19 mouse cellular contexts compared by ENCODE assay signal in genomic region chr6:146390159-146390558, GRCm38 (mm10).
DNase-seq lines count a peak whose midpoint lies in the region; ATAC-seq and TF ChIP-seq lines count a peak whose summit lies in the region.
"Had no signal": no experiment of that assay in that cellular context is flagged by ENCODE, and none has a peak within 500 bp of the region (broad histone marks: within the 10 kb centered on the region; RNA-seq: fewer than 3 reads in every experiment).

No protein-coding gene starts in this region.

- 91% methylated on average over 4 of the region's 4 CpGs for WGBS in heart, postnatal 0 days
- WGBS in heart, embryonic 11.5 days (ENCODE audit: insufficient replicate concordance): 74% methylated on average over 4 of the region's 4 CpGs
- WGBS in lung, embryonic 14.5 days: 85% methylated on average over 4 of the region's 4 CpGs

- ATAC-seq in heart, postnatal 0 days (ENCODE audit: insufficient read depth, low read depth): no peak
- no peak for ATAC-seq in heart, embryonic 11.5 days (replicated peaks; ENCODE audit: insufficient number of reproducible peaks, low FRiP score, low TSS enrichment)
- ATAC-seq in lung, embryonic 14.5 days (ENCODE audit: insufficient read depth): no peak
- ATAC-seq: forebrain, embryonic 16.5 days; hindbrain, embryonic 16.5 days had no signal

- DNase-seq in heart, postnatal 0 days (ENCODE audit: low spot score): no peak
- no peak for DNase-seq in lung, embryonic 14.5 days
- DNase-seq in lung, adult 18-20 months: no peak
- DNase-seq in c-Kit-positive CD71-positive TER-119-positive erythroid progenitor cells, embryonic 14.5 days (ENCODE audit: low spot score): no peak
- DNase-seq in left cerebral cortex, adult 9 months (ENCODE audit: low spot score in 2 of 2): no peak
- DNase-seq: adrenal gland, adult 2 months; cerebellum, postnatal 10 days; heart, postnatal 4 days; kidney, adult 2 months; kidney, postnatal 36 days; lung, postnatal 4 days; right cerebral cortex, postnatal 25 days had no signal

- no peaks in the 10 kb centered on the region for H3K9me3 ChIP-seq in heart, postnatal 0 days (replicated peaks; ENCODE audit: control insufficient read depth, low read length)
- 0 out of 2 replicates have a peak, but pooled peaks cover 2% of the 10 kb centered on the region for H3K9me3 ChIP-seq in heart, embryonic 11.5 days (replicated peaks; ENCODE audit: control insufficient read depth, low read length)
- H3K9me3 ChIP-seq in lung, embryonic 14.5 days (ENCODE audit: low read depth, low read length): no peaks in the 10 kb centered on the region
- H3K9me3 ChIP-seq in ES-Bruce4 (replicated peaks; ENCODE audit: control insufficient read depth, insufficient read depth, low read length, poor library complexity, severe bottlenecking): no peaks in the 10 kb centered on the region; the same call in 1 of the 2 replicates
- H3K9me3 ChIP-seq: embryonic facial prominence, embryonic 12.5 days had no signal

- H3K4me1 ChIP-seq in heart, postnatal 0 days (ENCODE audit: control insufficient read depth, insufficient read depth): no peaks in the 10 kb centered on the region
- H3K4me1 ChIP-seq in heart, embryonic 11.5 days (ENCODE audit: control insufficient read depth, insufficient read depth, low read length): peaks cover 6% of the 10 kb centered on the region; the same call in 1 of the 2 replicates
- no peaks in the 10 kb centered on the region for H3K4me1 ChIP-seq in lung, embryonic 14.5 days (ENCODE audit: insufficient read depth)
- H3K4me1 ChIP-seq in ES-Bruce4 (ENCODE audit: control insufficient read depth, insufficient read depth, low read length): no peaks in the 10 kb centered on the region
- H3K4me1 ChIP-seq in bone marrow macrophage, adult 2 months (ENCODE audit: control insufficient read depth, insufficient read depth, low read length): peaks cover 2% of the 10 kb centered on the region; the same call in 1 of the 2 replicates

- no peak overlapping the region for H3K4me3 ChIP-seq in heart, postnatal 0 days (ENCODE audit: low read depth, low read length)
- no peak overlapping the region for H3K4me3 ChIP-seq in heart, embryonic 11.5 days (ENCODE audit: low read depth, low read length)
- H3K4me3 ChIP-seq in lung, embryonic 14.5 days (ENCODE audit: low read depth, low read length): no peak overlapping the region
- no peak overlapping the region for H3K4me3 ChIP-seq in ES-Bruce4 (ENCODE audit: low read depth, low read length)
- H3K4me3 ChIP-seq in bone marrow macrophage, adult 2 months (ENCODE audit: insufficient read depth, low read length): no peak overlapping the region
- H3K4me3 ChIP-seq: embryonic facial prominence, embryonic 12.5 days; limb, embryonic 13.5 days had no signal

- no peak for TF ChIP-seq EP300 in heart, postnatal 0 days (IDR thresholded peaks at IDR 0.05; ENCODE audit: low read depth)
- no peak for TF ChIP-seq EP300 in ES-Bruce4 (IDR thresholded peaks at IDR 0.05; ENCODE audit: insufficient read depth, low read depth, low read length)

- H3K27ac ChIP-seq in heart, postnatal 0 days (ENCODE audit: low read depth): no peak overlapping the region
- H3K27ac ChIP-seq in heart, embryonic 11.5 days (ENCODE audit: low read depth, low read length): no peak overlapping the region
- H3K27ac ChIP-seq in lung, embryonic 14.5 days (ENCODE audit: low read depth): no peak overlapping the region
- H3K27ac ChIP-seq in ES-Bruce4 (ENCODE audit: insufficient read depth, low read length): no peak overlapping the region
- H3K27ac ChIP-seq in bone marrow macrophage, adult 2 months (ENCODE audit: insufficient read depth, low read depth, low read length): no peak overlapping the region
- H3K27ac ChIP-seq: embryonic facial prominence, embryonic 12.5 days; limb, embryonic 13.5 days had no signal

- H3K27me3 ChIP-seq in heart, postnatal 0 days (ENCODE audit: control insufficient read depth, insufficient read depth, low read length): no peaks in the 10 kb centered on the region
- H3K27me3 ChIP-seq in heart, embryonic 11.5 days (ENCODE audit: control insufficient read depth, insufficient read depth, low read length): no peaks in the 10 kb centered on the region
- no peaks in the 10 kb centered on the region for H3K27me3 ChIP-seq in lung, embryonic 14.5 days (ENCODE audit: insufficient read depth, low read length)
- H3K27me3 ChIP-seq in ES-Bruce4 (ENCODE audit: control insufficient read depth, insufficient read depth, low read length, poor library complexity, severe bottlenecking): no peaks in the 10 kb centered on the region
- H3K27me3 ChIP-seq: embryonic facial prominence, embryonic 12.5 days; limb, embryonic 13.5 days had no signal

- H3K36me3 ChIP-seq in heart, postnatal 0 days (replicated peaks; ENCODE audit: control insufficient read depth, insufficient read depth, low read length): peaks cover 62% of the 10 kb centered on the region
- H3K36me3 ChIP-seq in heart, embryonic 11.5 days (ENCODE audit: control insufficient read depth, insufficient read depth, low read length): peaks cover 17% of the 10 kb centered on the region
- 0 out of 2 replicates have a peak, but pooled peaks cover 2% of the 10 kb centered on the region for H3K36me3 ChIP-seq in lung, embryonic 14.5 days (ENCODE audit: insufficient read depth)
- no peaks in the 10 kb centered on the region for H3K36me3 ChIP-seq in ES-Bruce4 (ENCODE audit: control insufficient read depth, insufficient read depth, low read length, poor library complexity, severe bottlenecking)
- H3K36me3 ChIP-seq: embryonic facial prominence, embryonic 12.5 days had no signal

- no peak overlapping the region for H3K4me2 ChIP-seq in heart, postnatal 0 days (ENCODE audit: low read depth, low read length)
- H3K4me2 ChIP-seq in heart, embryonic 11.5 days: no peak overlapping the region
- no peak overlapping the region for H3K4me2 ChIP-seq in lung, embryonic 14.5 days
- H3K4me2 ChIP-seq: embryonic facial prominence, embryonic 12.5 days; limb, embryonic 13.5 days had no signal

- H3K9ac ChIP-seq in heart, postnatal 0 days (replicated peaks; ENCODE audit: low read depth, low read length): no peak overlapping the region
- no peak overlapping the region for H3K9ac ChIP-seq in heart, embryonic 11.5 days (ENCODE audit: low read depth, low read length)
- no peak overlapping the region for H3K9ac ChIP-seq in lung, embryonic 14.5 days
- H3K9ac ChIP-seq in ES-Bruce4 (ENCODE audit: low read depth, poor library complexity, severe bottlenecking): no peak overlapping the region
- H3K9ac ChIP-seq: embryonic facial prominence, embryonic 12.5 days; limb, embryonic 13.5 days had no signal

- no peak for TF ChIP-seq POLR2A in ES-Bruce4 (IDR thresholded peaks at IDR 0.05; ENCODE audit: insufficient read depth, low read length)
- TF ChIP-seq POLR2A in bone marrow macrophage, adult 2 months (IDR thresholded peaks at IDR 0.05; ENCODE audit: borderline replicate concordance, low read depth, low read length): no peak

- TF ChIP-seq CTCF in heart, postnatal 0 days (IDR thresholded peaks at IDR 0.05; ENCODE audit: low read depth): peak; percentile 23; the same call in 1 of the 2 replicates
- TF ChIP-seq CTCF in lung, embryonic 14.5 days (IDR thresholded peaks at IDR 0.05; ENCODE audit: low read depth): peak; percentile 3; the same call in 1 of the 2 replicates
- TF ChIP-seq CTCF in ES-Bruce4 (IDR thresholded peaks at IDR 0.05; ENCODE audit: low read depth, low read length): peak; percentile 42
- TF ChIP-seq CTCF in bone marrow macrophage, adult 2 months (IDR thresholded peaks at IDR 0.05; ENCODE audit: low read depth, low read length): peak; percentile 37; the same call in 1 of the 2 replicates
